ENCODE assay signal across 14 mouse cellular contexts in the genomic region with DNA sequence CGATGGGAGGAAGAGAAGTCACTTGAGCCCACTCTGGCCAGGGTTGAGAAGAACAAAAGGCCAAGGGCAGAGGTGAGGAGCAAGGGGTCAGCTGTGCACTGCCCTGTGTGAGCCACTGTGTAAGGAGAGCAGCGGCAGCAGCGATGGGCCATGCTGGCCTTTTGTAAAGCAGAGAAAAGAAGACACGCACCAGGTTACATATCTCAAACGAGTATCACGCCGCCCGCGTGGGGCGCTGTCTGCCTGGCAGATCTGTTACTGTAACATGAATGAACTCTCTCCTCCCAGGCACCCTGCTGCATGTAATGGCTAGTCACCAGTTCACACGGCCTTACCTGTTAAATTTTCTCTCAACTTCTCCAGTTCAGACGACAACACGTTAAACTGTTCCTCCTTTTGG. TPM values are rescaled to one million over a fixed set of nuclear protein-coding genes. Genes with fewer than 3 reads are reported as not detected.
DNase-seq lines count a peak whose midpoint lies in the region; ATAC-seq lines count a peak whose summit lies in the region.
"Had no signal": no experiment of that assay in that cellular context is flagged by ENCODE, and none has a peak within 500 bp of the region (broad histone marks: within the 10 kb centered on the region; RNA-seq: fewer than 3 reads in every experiment).

No protein-coding gene starts in this region.

- no peak overlapping the region for H3K4me3 ChIP-seq in hindbrain, embryonic 11.5 days (ENCODE audit: low read depth, low read length)
- H3K4me3 ChIP-seq in hindbrain, embryonic 16.5 days (ENCODE audit: low read length): no peak overlapping the region
- H3K4me3 ChIP-seq: forebrain, embryonic 10.5 days; hindbrain, embryonic 15.5 days had no signal

- no peak for ATAC-seq in hindbrain, embryonic 11.5 days (ENCODE audit: low FRiP score)
- no peak for ATAC-seq in hindbrain, embryonic 16.5 days

- H3K4me2 ChIP-seq in hindbrain, embryonic 11.5 days (replicated peaks; ENCODE audit: low read depth, low read length): no peak overlapping the region
- H3K4me2 ChIP-seq in hindbrain, embryonic 16.5 days (ENCODE audit: low read length): no peak overlapping the region
- H3K4me2 ChIP-seq: heart, embryonic 11.5 days; hindbrain, embryonic 15.5 days had no signal

- H3K36me3 ChIP-seq in hindbrain, embryonic 11.5 days (ENCODE audit: control insufficient read depth, insufficient read depth, low read length): 0 out of 2 replicates have a peak, but pooled peaks cover 4% of the 10 kb centered on the region
- H3K36me3 ChIP-seq in hindbrain, embryonic 16.5 days (ENCODE audit: control insufficient read depth, insufficient read depth, low read length): peaks cover 10% of the 10 kb centered on the region

- H3K27me3 ChIP-seq in hindbrain, embryonic 11.5 days (ENCODE audit: control insufficient read depth, insufficient read depth, low read length): no peaks in the 10 kb centered on the region
- H3K27me3 ChIP-seq in hindbrain, embryonic 16.5 days (replicated peaks; ENCODE audit: control insufficient read depth, insufficient read depth, low read length): no peaks in the 10 kb centered on the region
- H3K27me3 ChIP-seq: hindbrain, embryonic 15.5 days had no signal

- DNase-seq in hindbrain, embryonic 11.5 days (ENCODE audit: low spot score): peak; percentile 59
- DNase-seq in thymus, postnatal 0 days (ENCODE audit: low spot score): peak; percentile 3
- no peak for DNase-seq in thymus, postnatal 14 days
- DNase-seq in embryo, embryonic 10 days (ENCODE audit: low spot score): peak; percentile 62
- DNase-seq in c-Kit-positive CD71-positive TER-119-positive erythroid progenitor cells, embryonic 14.5 days (ENCODE audit: low spot score): no peak
- DNase-seq in heart, adult 8-10 months (ENCODE audit: low spot score): no peak
- DNase-seq in gastrocnemius, postnatal 25 days: no peak
- DNase-seq: adrenal gland, postnatal 14 days; kidney, postnatal 10 days; lung, postnatal 4 days had no signal

- WGBS in hindbrain, embryonic 11.5 days: 51% methylated on average over 13 of the region's 13 CpGs
- WGBS in hindbrain, embryonic 16.5 days: 44% methylated on average over 13 of the region's 13 CpGs

- no peak overlapping the region for H3K27ac ChIP-seq in hindbrain, embryonic 11.5 days (ENCODE audit: low read depth, low read length)
- no peak overlapping the region for H3K27ac ChIP-seq in hindbrain, embryonic 16.5 days (ENCODE audit: low read depth, low read length)
- H3K27ac ChIP-seq: forebrain, embryonic 10.5 days; hindbrain, embryonic 15.5 days had no signal

- no peak overlapping the region for H3K9ac ChIP-seq in hindbrain, embryonic 11.5 days (ENCODE audit: low read depth, low read length)
- H3K9ac ChIP-seq in hindbrain, embryonic 16.5 days (ENCODE audit: low read depth, low read length): no peak overlapping the region
- H3K9ac ChIP-seq: hindbrain, embryonic 15.5 days had no signal

- no peaks in the 10 kb centered on the region for H3K9me3 ChIP-seq in hindbrain, embryonic 11.5 days (ENCODE audit: control insufficient read depth, low read length)
- no peaks in the 10 kb centered on the region for H3K9me3 ChIP-seq in hindbrain, embryonic 16.5 days (ENCODE audit: control insufficient read depth, low read length)
- H3K9me3 ChIP-seq: forebrain, embryonic 10.5 days; hindbrain, embryonic 15.5 days had no signal

- no peaks in the 10 kb centered on the region for H3K4me1 ChIP-seq in hindbrain, embryonic 11.5 days (replicated peaks; ENCODE audit: control insufficient read depth, insufficient read depth, low read length)
- H3K4me1 ChIP-seq in hindbrain, embryonic 16.5 days (ENCODE audit: control insufficient read depth, insufficient read depth, low read depth, low read length): no peaks in the 10 kb centered on the region
- H3K4me1 ChIP-seq: forebrain, embryonic 10.5 days; hindbrain, embryonic 15.5 days had no signal

RNA-seq across cellular contexts. Expression of a gene that starts 49.6 kb away (rescaled TPM):
- 34.5 and 38.4 TPM in 2 replicates for polyA plus RNA-seq in hindbrain, embryonic 11.5 days (2014; fragmentation: Nextera tagmentation; extraction: Ambion mirVana)
- 40.0 and 44.3 TPM in 2 replicates for polyA plus RNA-seq in hindbrain, embryonic 16.5 days (2015; fragmentation: Nextera tagmentation; extraction: Ambion mirVana)
- polyA plus RNA-seq in thymus, postnatal 0 days (2015; fragmentation: Nextera tagmentation; extraction: Ambion mirVana): 20.7 and 23.0 TPM in 2 replicates
- total RNA-seq in heart, adult 8-10 months (2022): 10 to 100 TPM; 25.5 to 37.2 (median 28.6) TPM
- 10 to 100 TPM; 22.2 to 28.3 TPM for total RNA-seq in gastrocnemius, postnatal 25 days (2021)

Comparison
In these comparisons a context has a peak if more than half of its experiments do, and no peak if none do; other contexts are left out.
1. DNase-seq: peak in hindbrain, embryonic 11.5 days (single experiment), thymus, postnatal 0 days (single experiment) and embryo, embryonic 10 days (single experiment); none in thymus, postnatal 14 days (single experiment), c-Kit-positive CD71-positive TER-119-positive erythroid progenitor cells, embryonic 14.5 days (single experiment), heart, adult 8-10 months (single experiment) and gastrocnemius, postnatal 25 days (single experiment).